Mouse (Mus musculus) gastrocnemius, postnatal 25 days (tissue): ENCODE measurements around the gene Srp54c. TPM values are rescaled to one million over a fixed set of nuclear protein-coding genes. Genes with fewer than 3 reads are reported as not detected.
"Not testable (repeated sequence)": the region's sequence is repeated elsewhere in the genome, so short reads cannot be mapped to it uniquely, and the experiment has no call there.

ENCODE experiments used
- DNase-seq: peaks from one replicate; pipeline ENCODE4 v3.0.0; 2022
- long read RNA-seq, 2 experiments: library from polyadenylated mRNA; stranded (forward); transcript quantifications; one replicate each; pipeline ENCODE4 v2.0.0; 2021
- total RNA-seq, 2 experiments: library from RNA; stranded (reverse); gene quantifications; 1 replicate in 1 of 2; 2 replicates in 1 of 2; pipeline ENCODE4 v1.2.3; 2021

Srp54c gene
- total RNA-seq, result 10 to 100 TPM; 21.9 to 25.3 TPM
- long read RNA-seq, experiment 1, transcript Srp54c-202 (16 exons, 3,642 nt), result major isoform, 23 of 30 reads
- long read RNA-seq, experiment 1, partial matches to known transcripts, result 0 of 30 reads
- long read RNA-seq, experiment 1, other reads (novel, unspliced or antisense), result 7 of 30 reads
- long read RNA-seq, experiment 2, transcript Srp54c-202 (16 exons, 3,642 nt), result major isoform, 28 of 36 reads
- long read RNA-seq, experiment 2, partial matches to known transcripts, result 2 of 36 reads
- long read RNA-seq, experiment 2, other reads (novel, unspliced or antisense), result 6 of 36 reads

- DNase-seq, result not testable (repeated sequence)
Measured at GRCm38 (mm10) chr12:55229626-55230519, at the start of gene Srp54c. Gene Srp54c (plus strand): TSS chr12:55230168.

- not testable (repeated sequence) for DNase-seq
Measured at GRCm38 (mm10) chr12:55187686-55188085, 42.3 kb upstream of the Srp54c start.

GRCm38 (mm10) chr12:55189127-55189526, 40.8 kb upstream of the Srp54c start:
- DNase-seq, result not testable (repeated sequence)

GRCm38 (mm10) chr12:55199306-55199705, 30.7 kb upstream of the Srp54c start, which contains the start of gene 1700047I17Rik2:
Gene 1700047I17Rik2 (plus strand): TSS chr12:55199592.
- DNase-seq, result not testable (repeated sequence)

GRCm38 (mm10) chr12:55199799-55200198, 30.2 kb upstream of the Srp54c start:
- not testable (repeated sequence) for DNase-seq

- not testable (repeated sequence) for DNase-seq
Measured at GRCm38 (mm10) chr12:55212944-55213343, 17.0 kb upstream of the Srp54c start.

GRCm38 (mm10) chr12:55230520-55230861, 523 bp downstream of the Srp54c start:
- not testable (repeated sequence) for DNase-seq

GRCm38 (mm10) chr12:55242243-55242642, 12.3 kb downstream of the Srp54c start:
- DNase-seq, result not testable (repeated sequence)

GRCm38 (mm10) chr12:55261950-55262349, 32.0 kb downstream of the Srp54c start:
- not testable (repeated sequence) for DNase-seq

- not testable (repeated sequence) for DNase-seq
Measured at GRCm38 (mm10) chr12:55263385-55263784, 33.4 kb downstream of the Srp54c start.

GRCm38 (mm10) chr12:55272243-55272642, 42.3 kb downstream of the Srp54c start:
- no peak for DNase-seq

GRCm38 (mm10) chr12:55277583-55277982, 47.6 kb downstream of the Srp54c start:
- not testable (repeated sequence) for DNase-seq

GRCm38 (mm10) chr12:55298112-55298511, 68.1 kb downstream of the Srp54c start:
- no peak for DNase-seq

- no peak for DNase-seq
Measured at GRCm38 (mm10) chr12:55299336-55299735, 69.4 kb downstream of the Srp54c start, which contains the start of gene 1110008L16Rik. Gene 1110008L16Rik (plus strand): TSS chr12:55299577.

- no peak for DNase-seq
Measured at GRCm38 (mm10) chr12:55300820-55301351, 70.9 kb downstream of the Srp54c start.

- DNase-seq, result no peak
Measured at GRCm38 (mm10) chr12:55301472-55302300, 71.7 kb downstream of the Srp54c start.

- DNase-seq, result peak; percentile 88
Measured at GRCm38 (mm10) chr12:55302485-55303441, 72.8 kb downstream of the Srp54c start, which contains the start of gene Ppp2r3c. Gene Ppp2r3c (minus strand): TSS chr12:55302998.

- DNase-seq, result no peak
Measured at GRCm38 (mm10) chr12:55306371-55306770, 76.4 kb downstream of the Srp54c start.

GRCm38 (mm10) chr12:55307566-55307965, 77.6 kb downstream of the Srp54c start:
- DNase-seq, result no peak

GRCm38 (mm10) chr12:55308731-55309130, 78.8 kb downstream of the Srp54c start:
- no peak for DNase-seq
